23 mouse cellular contexts compared by ENCODE assay signal in the genomic region with DNA sequence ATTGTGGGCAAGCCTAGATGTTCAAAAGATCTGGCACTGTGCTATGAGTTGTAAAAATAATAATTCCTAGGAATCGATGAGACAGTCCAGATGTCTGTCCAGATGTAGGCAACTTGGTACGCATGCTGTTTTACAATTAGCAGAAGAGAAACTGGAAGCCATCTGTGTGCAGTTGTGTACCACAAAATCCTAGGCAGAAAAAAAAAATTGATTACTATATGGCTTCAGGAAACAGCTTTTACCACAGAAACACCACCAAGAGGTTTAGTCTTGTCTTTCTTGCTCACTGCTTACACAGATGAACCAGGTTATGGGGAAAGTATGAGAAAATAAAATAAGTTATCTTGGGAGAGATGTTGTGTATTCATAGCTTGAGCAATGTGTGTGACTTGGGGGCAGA.
DNase-seq lines count a peak whose midpoint lies in the region; ATAC-seq and TF ChIP-seq lines count a peak whose summit lies in the region.
"Had no signal": no experiment of that assay in that cellular context is flagged by ENCODE, and none has a peak within 500 bp of the region (broad histone marks: within the 10 kb centered on the region; RNA-seq: fewer than 3 reads in every experiment).

No protein-coding gene starts in this region.

- no peak for DNase-seq in lung, postnatal 0 days (ENCODE audit: low spot score)
- DNase-seq in lung, adult 2 months = no peak
- DNase-seq in CH12.LX (ENCODE audit: extremely low read depth) = peak; percentile 35
- no peak for DNase-seq in ovary, postnatal 14 days (ENCODE audit: low spot score)
- DNase-seq in liver, embryonic 11.5 days (ENCODE audit: low spot score) = no peak
- no peak for DNase-seq in kidney, postnatal 4 days
- DNase-seq: adrenal gland, adult 8-10 months; adrenal gland, postnatal 25 days; B cell, adult 2 months; cerebellum, adult 11-12 months; cerebellum, adult 8-10 months; cerebellum, postnatal 10 days; cerebellum, postnatal 36 days; gastrocnemius, postnatal 25 days; heart, postnatal 36 days had no signal

- ATAC-seq in lung, postnatal 0 days = no peak
- ATAC-seq in hematopoietic stem cell, adult 5-6 weeks (replicated peaks in 1 of 2; ENCODE audit: insufficient read depth in 1 of 2, low FRiP score in 2 of 2, low TSS enrichment in 1 of 2, low read depth in 1 of 2, poor library complexity in 2 of 2, severe bottlenecking in 2 of 2) = peak; percentile 12 to 29; a peak in 2 of 4 replicates
- ATAC-seq in liver, embryonic 11.5 days (replicated peaks; ENCODE audit: low FRiP score) = no peak
- ATAC-seq: forebrain, embryonic 15.5 days; hindbrain, postnatal 0 days; inflammation-experienced regulatory T-cells, adult 6 months; intestine, embryonic 16.5 days had no signal

- in situ Hi-C loops in CH12.LX (cut with MboI; ENCODE audit: low pct_ligation_motif_present, low pct_unique_long_range_greater_than_20kb, low sequenced_read_pairs) = no loop called here

- dilution Hi-C loops in CH12.LX (cut with MboI; ENCODE audit: extremely low pct_ligation_motif_present, extremely low pct_unique_long_range_greater_than_20kb, low sequenced_read_pairs) = no loop called here

- no peaks in the 10 kb centered on the region for H3K36me3 ChIP-seq in lung, postnatal 0 days (ENCODE audit: insufficient read depth, low read length)
- no peaks in the 10 kb centered on the region for H3K36me3 ChIP-seq in CH12.LX (replicated peaks in 1 of 2; ENCODE audit: control insufficient read depth in 1 of 2, insufficient read depth in 1 of 2, low read length in 1 of 2)
- H3K36me3 ChIP-seq in liver, embryonic 11.5 days (ENCODE audit: control insufficient read depth, insufficient read depth, low read length) = no peaks in the 10 kb centered on the region
- H3K36me3 ChIP-seq: forebrain, embryonic 10.5 days; forebrain, embryonic 15.5 days had no signal

- H3K4me2 ChIP-seq in lung, postnatal 0 days (replicated peaks; ENCODE audit: low read depth, low read length) = no peak overlapping the region
- no peak overlapping the region for H3K4me2 ChIP-seq in CH12.LX (ENCODE audit: insufficient read depth, low read depth, poor library complexity, severe bottlenecking)
- no peak overlapping the region for H3K4me2 ChIP-seq in liver, embryonic 11.5 days
- H3K4me2 ChIP-seq: forebrain, embryonic 15.5 days; heart, embryonic 11.5 days; hindbrain, embryonic 14.5 days had no signal

- no peak for TF ChIP-seq RAD21 in CH12.LX (IDR thresholded peaks at IDR 0.05; ENCODE audit: low read depth, low read length)

- peak overlapping the region; percentile 71; the same call in 1 of the 2 replicates for H3K27ac ChIP-seq in lung, postnatal 0 days (ENCODE audit: low read length)
- H3K27ac ChIP-seq in CH12.LX (ENCODE audit: insufficient read depth, low read depth) = no peak overlapping the region
- H3K27ac ChIP-seq in liver, embryonic 11.5 days (ENCODE audit: low read depth, low read length) = no peak overlapping the region
- H3K27ac ChIP-seq: forebrain, embryonic 10.5 days; forebrain, embryonic 15.5 days; hindbrain, embryonic 14.5 days; hindbrain, postnatal 0 days had no signal

- H3K9me3 ChIP-seq in lung, postnatal 0 days (ENCODE audit: low read length) = no peaks in the 10 kb centered on the region
- H3K9me3 ChIP-seq in CH12.LX (replicated peaks; ENCODE audit: low read length) = no peaks in the 10 kb centered on the region
- no peaks in the 10 kb centered on the region for H3K9me3 ChIP-seq in liver, embryonic 11.5 days (ENCODE audit: control insufficient read depth, low read length)
- H3K9me3 ChIP-seq: forebrain, embryonic 10.5 days; forebrain, embryonic 15.5 days had no signal

- no peak for TF ChIP-seq POLR2A in lung, adult 2 months (IDR thresholded peaks at IDR 0.05; ENCODE audit: borderline replicate concordance, extremely low read depth, low read depth, low read length)
- no peak for TF ChIP-seq POLR2A in CH12.LX (IDR thresholded peaks at IDR 0.05; ENCODE audit: low read depth, low read length)

- no peaks in the 10 kb centered on the region for H3K79me2 ChIP-seq in CH12.LX (replicated peaks; ENCODE audit: control insufficient read depth, extremely low read depth, insufficient read depth, poor library complexity, severe bottlenecking)

- 85% methylated on average over 2 of the region's 2 CpGs for WGBS in lung, postnatal 0 days
- WGBS in lung, adult 2 months = 77% methylated on average over 2 of the region's 2 CpGs
- 74% methylated on average over 2 of the region's 2 CpGs for WGBS in liver, embryonic 11.5 days

- H3K4me1 ChIP-seq in lung, postnatal 0 days (ENCODE audit: insufficient read depth, low read depth, low read length) = no peaks in the 10 kb centered on the region
- peaks cover 2% of the 10 kb centered on the region; the same call in 1 of the 2 replicates for H3K4me1 ChIP-seq in lung, adult 2 months (ENCODE audit: control insufficient read depth, insufficient read depth, low read length)
- H3K4me1 ChIP-seq in CH12.LX (ENCODE audit: control insufficient read depth in 1 of 2, insufficient read depth in 2 of 2) = peaks cover 3 to 16% of the 10 kb centered on the region in 2 experiments; a peak in 2 of 4 replicates
- H3K4me1 ChIP-seq in liver, embryonic 11.5 days (replicated peaks; ENCODE audit: control insufficient read depth, insufficient read depth, low read length) = peaks cover 7% of the 10 kb centered on the region; the same call in 1 of the 2 replicates

- no peak overlapping the region for H3K9ac ChIP-seq in lung, postnatal 0 days (replicated peaks; ENCODE audit: low read depth)
- no peak overlapping the region for H3K9ac ChIP-seq in CH12.LX (ENCODE audit: insufficient read depth, low read depth)
- no peak overlapping the region for H3K9ac ChIP-seq in liver, embryonic 11.5 days (ENCODE audit: low read depth, low read length)
- H3K9ac ChIP-seq: forebrain, embryonic 15.5 days; hindbrain, embryonic 14.5 days had no signal

- no peak for TF ChIP-seq EP300 in lung, postnatal 0 days (IDR thresholded peaks at IDR 0.05)
- peak; percentile 66 for TF ChIP-seq EP300 in CH12.LX (IDR thresholded peaks at IDR 0.05; ENCODE audit: low read length)

- H3K4me3 ChIP-seq in lung, postnatal 0 days (ENCODE audit: low read depth, low read length) = no peak overlapping the region
- no peak overlapping the region for H3K4me3 ChIP-seq in lung, adult 2 months (replicated peaks; ENCODE audit: extremely low read depth, low read depth, low read length)
- H3K4me3 ChIP-seq in CH12.LX (replicated peaks in 1 of 3; ENCODE audit: low read depth in 2 of 3, low read length in 2 of 3, poor library complexity in 1 of 3) = no peak overlapping the region
- no peak overlapping the region for H3K4me3 ChIP-seq in liver, embryonic 11.5 days (ENCODE audit: low read depth, low read length)
- H3K4me3 ChIP-seq: forebrain, embryonic 10.5 days; forebrain, embryonic 15.5 days had no signal

- no peaks in the 10 kb centered on the region for H3K27me3 ChIP-seq in lung, postnatal 0 days (replicated peaks; ENCODE audit: insufficient read depth, low read length)
- no peaks in the 10 kb centered on the region for H3K27me3 ChIP-seq in CH12.LX (replicated peaks)
- no peaks in the 10 kb centered on the region for H3K27me3 ChIP-seq in liver, embryonic 11.5 days (replicated peaks; ENCODE audit: control insufficient read depth, insufficient read depth, low read length)
- H3K27me3 ChIP-seq: forebrain, embryonic 15.5 days had no signal

- no peak for TF ChIP-seq CTCF in lung, postnatal 0 days (IDR thresholded peaks at IDR 0.05)
- no peak for TF ChIP-seq CTCF in lung, adult 2 months (IDR thresholded peaks at IDR 0.05; ENCODE audit: insufficient read depth, low read length)
- no peak for TF ChIP-seq CTCF in CH12.LX (conservative IDR thresholded peaks at IDR 0.05 in 1 of 2, IDR thresholded peaks at IDR 0.05 in 1 of 2; ENCODE audit: low read depth in 2 of 2, low read length in 2 of 2)

TF ChIP-seq in CH12.LX, 34 proteins besides CTCF, POLR2A, EP300 and RAD21:
- no peak for TF ChIP-seq MAFK (IDR thresholded peaks at IDR 0.05; ENCODE audit: insufficient replicate concordance, low read length)
- no peak for TF ChIP-seq JUN (IDR thresholded peaks at IDR 0.05; ENCODE audit: insufficient read depth, low read depth, low read length)
- peak; percentile 87 for TF ChIP-seq ZNF384 (IDR thresholded peaks at IDR 0.05; ENCODE audit: low read depth, low read length)
- no peak for TF ChIP-seq JUND (conservative IDR thresholded peaks at IDR 0.05; ENCODE audit: low read depth, low read length)

Comparison
In these comparisons a context has a peak if more than half of its experiments do, and no peak if none do; other contexts are left out.
1. ATAC-seq: peak in hematopoietic stem cell, adult 5-6 weeks (2 of 2); none in lung, postnatal 0 days (single experiment) and liver, embryonic 11.5 days (single experiment).